Mouse (Mus musculus) thymus, postnatal 36 days (tissue): ENCODE results near the gene Vmn1r87.

Experiments
- DNase-seq, 2 experiments: peaks; one replicate each; pipeline ENCODE4 v3.0.0; 2022; ENCODE audit warnings: mixed read lengths in 2 of 2

The Vmn1r87 gene

GRCm38 (mm10) chr7:13140057-13140456 lies at the start of gene Vmn1r87:
Vmn1r87 (minus strand) TSS chr7:13140157.
- no peak for DNase-seq

DNA sequence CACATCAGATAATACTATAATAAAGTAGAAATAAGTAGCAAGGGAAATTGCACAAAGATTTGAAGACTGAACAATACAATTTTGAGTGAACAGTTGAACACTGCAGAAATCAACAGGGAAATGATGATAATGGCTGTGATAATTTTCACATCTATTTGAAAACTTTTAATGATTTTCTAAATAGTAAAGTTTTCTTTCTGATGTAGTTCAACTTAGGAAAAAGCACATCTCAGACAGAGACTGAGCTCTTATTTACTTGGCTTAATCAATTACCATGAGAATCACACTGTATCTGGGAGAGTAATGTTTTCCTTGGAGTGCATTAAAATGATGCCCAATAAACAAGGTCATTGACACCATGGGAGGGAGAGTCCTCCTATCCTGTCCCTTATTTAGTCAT lies 19.3 kb upstream of the Vmn1r87 start, which contains the start of gene Vmn1r88:
Gene Vmn1r88, plus strand, starts transcription at position 301 of the 400 bp plus-strand sequence.
- DNase-seq: no peak

GRCm38 (mm10) chr7:13137340-13137739 lies 2.6 kb downstream of the Vmn1r87 start:
- DNase-seq: no peak

GRCm38 (mm10) chr7:13131856-13132255 lies 8.1 kb downstream of the Vmn1r87 start:
- DNase-seq: no peak

- DNase-seq: peak in 1 of 2 experiments; percentile 19
These were observed 16.3 kb downstream of the Vmn1r87 start for GRCm38 (mm10) chr7:13123554-13124153.

DNA sequence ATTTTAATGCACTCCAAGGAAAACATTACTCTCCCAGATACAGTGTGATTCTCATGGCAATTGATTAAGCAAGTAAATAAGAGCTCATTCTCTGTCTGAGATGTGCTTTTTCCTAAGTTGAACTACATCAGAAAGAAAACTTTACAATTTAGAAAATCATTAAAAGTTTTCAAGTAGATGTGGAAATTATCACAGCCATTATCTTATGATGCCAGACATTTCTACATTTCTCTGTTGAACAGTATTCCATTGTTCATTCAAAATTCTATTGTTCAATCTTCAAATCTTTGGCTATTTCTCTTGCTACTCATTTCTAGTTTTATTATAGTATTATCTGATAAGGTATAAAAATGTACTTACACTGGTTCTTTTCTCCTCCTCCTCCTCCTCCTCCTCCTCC lies 20.1 kb downstream of the Vmn1r87 start, which contains the start of gene Vmn1r86:
Gene Vmn1r86, minus strand, starts transcription at position 101 of the 400 bp plus-strand sequence.
- DNase-seq: no peak

GRCm38 (mm10) chr7:13095073-13095472 lies 44.9 kb downstream of the Vmn1r87 start, which contains the start of gene Vmn1r85:
Vmn1r85 (minus strand) TSS chr7:13095173.
- no peak for DNase-seq
